Mouse (Mus musculus): ENCODE measurements at regions not wholly inside any gene's neighbourhood (a gene's known extent, or its start where the extent isn't known, plus 50 kb on each side); places are given as distances from the start of the nearest gene placed in this dataset.

DNA sequence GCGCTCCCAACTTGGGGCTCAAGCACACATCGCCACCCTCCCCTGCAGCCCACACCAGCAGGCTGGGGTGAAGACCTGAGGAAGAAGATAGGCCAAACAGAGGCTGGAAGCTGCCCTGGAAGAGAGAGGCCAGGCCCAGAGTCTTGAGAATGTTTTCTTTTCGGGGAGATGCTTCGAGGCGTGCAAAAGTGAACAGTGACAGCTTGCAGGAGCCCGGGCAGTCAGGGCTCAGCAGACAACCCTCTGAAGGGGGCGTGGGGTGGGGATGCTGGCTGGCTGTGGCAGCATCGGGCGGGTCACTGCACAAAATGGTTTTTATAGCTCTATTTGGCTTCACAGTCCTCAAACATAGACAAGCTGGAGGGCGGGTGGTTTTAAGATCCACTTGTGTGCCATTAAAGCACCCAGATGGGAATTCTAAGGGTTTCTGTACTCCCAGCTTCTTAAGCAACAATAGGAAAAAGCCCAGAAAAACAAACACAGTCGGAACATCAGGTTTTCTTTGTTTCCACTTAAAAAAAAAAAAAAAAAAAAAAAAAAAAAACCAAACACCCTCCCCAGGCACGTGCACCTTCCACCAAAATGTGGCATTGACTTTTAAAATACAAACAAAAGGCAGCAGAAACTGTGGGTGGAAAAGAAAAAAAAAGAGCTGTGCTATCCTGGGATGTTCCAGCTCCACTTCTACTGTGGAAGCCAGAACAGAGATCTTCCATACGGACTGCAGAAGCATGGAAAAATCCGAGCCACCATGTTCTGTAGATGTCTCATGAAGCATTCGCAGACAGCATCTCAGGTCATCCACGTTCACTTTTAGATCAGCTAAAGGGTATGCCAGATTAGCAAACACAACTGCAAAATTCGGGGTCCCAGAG is 123.5 kb downstream of the Ly86 start:
- H3K9me3 ChIP-seq (ENCODE audit: control insufficient read depth, low read length): 0 out of 2 replicates have a peak, but pooled peaks cover 2% of the 10 kb centered on the region
- no peaks in the 10 kb centered on the region for H3K27me3 ChIP-seq (ENCODE audit: control insufficient read depth, insufficient read depth, low read length)
- H3K4me1 ChIP-seq (ENCODE audit: control insufficient read depth, insufficient read depth, low read length): peaks cover 10% of the 10 kb centered on the region
- H3K4me3 ChIP-seq (ENCODE audit: low read length): no peak overlapping the region
- peak overlapping the region; percentile 80 for H3K27ac ChIP-seq (ENCODE audit: low read depth, low read length)
- 0 out of 2 replicates have a peak overlapping the region, but pooled peaks have one; percentile 7 for H3K9ac ChIP-seq (ENCODE audit: low read depth, low read length)
- 30% methylated on average over 17 of the region's 17 CpGs for WGBS
- no peaks in the 10 kb centered on the region for H3K36me3 ChIP-seq (ENCODE audit: control insufficient read depth, insufficient read depth, low read length)
- H3K4me2 ChIP-seq (replicated peaks; ENCODE audit: low read depth, low read length): no peak overlapping the region; the same call in 1 of the 2 replicates
- ATAC-seq (ENCODE audit: low FRiP score, low TSS enrichment): peak; percentile 90

DNA sequence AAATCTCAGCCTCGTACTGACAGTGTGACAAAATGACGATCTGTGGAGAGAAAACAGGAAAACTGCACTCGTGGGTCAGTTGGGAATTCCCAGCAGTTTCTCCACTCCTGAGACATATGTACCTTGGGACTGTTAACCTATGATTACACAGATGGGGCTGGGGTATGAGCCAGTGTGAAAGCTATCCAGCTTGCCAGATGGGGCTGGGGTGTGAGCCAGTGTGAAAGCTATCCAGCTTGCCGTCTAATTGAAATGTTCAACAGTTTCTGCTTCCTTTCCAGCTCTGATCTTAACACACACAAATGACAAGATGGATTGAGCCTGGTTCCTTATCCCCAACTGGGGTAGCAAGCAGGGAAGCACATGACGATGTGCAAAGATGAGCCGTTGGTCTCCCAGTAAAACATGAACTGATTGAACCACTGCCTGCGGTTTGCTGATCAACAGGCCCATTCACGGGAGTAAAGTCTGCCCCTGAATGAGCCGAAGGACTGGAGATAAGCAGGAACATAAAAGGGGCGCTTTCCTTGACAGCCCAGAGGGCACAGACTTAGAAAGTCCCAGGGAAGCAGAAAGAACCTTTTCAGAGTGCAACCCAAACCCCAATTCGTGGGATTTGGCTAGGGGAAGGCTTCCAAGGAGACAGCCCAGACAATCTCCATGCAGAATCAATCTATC is 125.4 kb downstream of the Ly86 start:
- H3K27me3 ChIP-seq (ENCODE audit: control insufficient read depth, insufficient read depth, low read length): no peaks in the 10 kb centered on the region
- 0 out of 2 replicates have a peak, but pooled peaks cover 2% of the 10 kb centered on the region for H3K9me3 ChIP-seq (ENCODE audit: control insufficient read depth, low read length)
- H3K4me2 ChIP-seq (replicated peaks; ENCODE audit: low read depth, low read length): no peak overlapping the region
- no peak overlapping the region for H3K27ac ChIP-seq (ENCODE audit: low read depth, low read length)
- H3K4me3 ChIP-seq (ENCODE audit: low read length): no peak overlapping the region
- no peak for ATAC-seq (ENCODE audit: low FRiP score, low TSS enrichment)
- no peak overlapping the region for H3K9ac ChIP-seq (ENCODE audit: low read depth, low read length)
- H3K36me3 ChIP-seq (ENCODE audit: control insufficient read depth, insufficient read depth, low read length): no peaks in the 10 kb centered on the region
- 51% methylated on average over 11 of the region's 11 CpGs for WGBS
- peaks cover 10% of the 10 kb centered on the region for H3K4me1 ChIP-seq (ENCODE audit: control insufficient read depth, insufficient read depth, low read length)

GRCm38 (mm10) chr13:37473359-37473758 is 128.4 kb downstream of the Ly86 start:
- no peak overlapping the region for H3K27ac ChIP-seq (ENCODE audit: low read depth, low read length)
- no peak overlapping the region for H3K9ac ChIP-seq (ENCODE audit: low read depth, low read length)
- no peak overlapping the region for H3K4me3 ChIP-seq (ENCODE audit: low read length)
- H3K4me1 ChIP-seq (ENCODE audit: control insufficient read depth, insufficient read depth, low read length): peaks cover 13% of the 10 kb centered on the region
- H3K9me3 ChIP-seq (ENCODE audit: control insufficient read depth, low read length): 0 out of 2 replicates have a peak, but pooled peaks cover 2% of the 10 kb centered on the region
- no peak for ATAC-seq (ENCODE audit: low FRiP score, low TSS enrichment)
- 34% methylated on average over 1 of the region's 1 CpGs for WGBS
- H3K4me2 ChIP-seq (replicated peaks; ENCODE audit: low read depth, low read length): no peak overlapping the region
- H3K27me3 ChIP-seq (ENCODE audit: control insufficient read depth, insufficient read depth, low read length): no peaks in the 10 kb centered on the region
- no peaks in the 10 kb centered on the region for H3K36me3 ChIP-seq (ENCODE audit: control insufficient read depth, insufficient read depth, low read length)

GRCm38 (mm10) chr13:37475804-37476203 is 130.8 kb downstream of the Ly86 start:
- H3K27me3 ChIP-seq (ENCODE audit: control insufficient read depth, insufficient read depth, low read length): no peaks in the 10 kb centered on the region
- ATAC-seq (ENCODE audit: low FRiP score, low TSS enrichment): no peak
- H3K9me3 ChIP-seq (ENCODE audit: control insufficient read depth, low read length): 0 out of 2 replicates have a peak, but pooled peaks cover 2% of the 10 kb centered on the region
- H3K4me3 ChIP-seq (ENCODE audit: low read length): no peak overlapping the region
- H3K4me2 ChIP-seq (replicated peaks; ENCODE audit: low read depth, low read length): no peak overlapping the region
- no peak overlapping the region for H3K27ac ChIP-seq (ENCODE audit: low read depth, low read length)
- H3K4me1 ChIP-seq (ENCODE audit: control insufficient read depth, insufficient read depth, low read length): peaks cover 11% of the 10 kb centered on the region
- H3K36me3 ChIP-seq (ENCODE audit: control insufficient read depth, insufficient read depth, low read length): no peaks in the 10 kb centered on the region
- WGBS: 76% methylated on average over 3 of the region's 3 CpGs
- no peak overlapping the region for H3K9ac ChIP-seq (ENCODE audit: low read depth, low read length)

- H3K27ac ChIP-seq (ENCODE audit: low read depth, low read length): 0 out of 2 replicates have a peak overlapping the region, but pooled peaks have one; percentile 20
- whole genome bisulfite sequencing: 66% methylated on average over 13 of the region's 13 CpGs
These were observed 131.4 kb downstream of the Ly86 start for GRCm38 (mm10) chr13:37476256-37477053.

DNA sequence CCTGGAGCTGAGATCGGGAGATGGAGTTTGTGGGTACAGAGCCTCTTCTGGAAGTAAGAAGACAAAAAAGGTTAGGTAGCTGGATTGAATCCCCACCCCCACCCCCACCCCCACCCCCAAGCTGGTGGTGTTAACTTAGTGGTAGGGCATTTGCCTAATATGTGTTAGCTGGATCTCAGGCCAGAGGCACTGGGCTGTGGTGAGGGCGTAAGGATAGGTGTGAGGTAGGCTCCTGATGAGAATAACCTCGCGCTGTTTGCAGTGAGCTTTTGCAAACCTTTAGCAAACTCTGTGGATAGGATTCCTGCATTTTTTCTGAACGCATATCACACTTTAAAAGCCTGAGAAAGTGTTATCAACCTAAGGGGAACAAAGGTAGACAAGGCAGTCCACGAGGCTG is 132.3 kb downstream of the Ly86 start:
- Histone ChIP-seq H3K36me3 (ENCODE audit: control insufficient read depth, insufficient read depth, low read length) (no peaks in the 10 kb centered on the region), H3K9me3 (ENCODE audit: control insufficient read depth, low read length) (no peaks in the 10 kb centered on the region), H3K27ac (ENCODE audit: low read depth, low read length) (peak overlapping the region; percentile 42; the same call in 1 of the 2 replicates), H3K27me3 (ENCODE audit: control insufficient read depth, insufficient read depth, low read length) (no peaks in the 10 kb centered on the region), H3K4me1 (ENCODE audit: control insufficient read depth, insufficient read depth, low read length) (peaks cover 11% of the 10 kb centered on the region), H3K4me3 (ENCODE audit: low read length) (peak overlapping the region; percentile 29), H3K4me2 (replicated peaks; ENCODE audit: low read depth, low read length) (peak overlapping the region; percentile 59), H3K9ac (ENCODE audit: low read depth, low read length) (peak overlapping the region; percentile 40)
- no peak for ATAC-seq (ENCODE audit: low FRiP score, low TSS enrichment)
- WGBS: 17% methylated on average over 6 of the region's 6 CpGs

More at GRCm38 (mm10) chr13:37476256-37477053, 131.4 kb downstream of the Ly86 start:
- Histone ChIP-seq H3K9me3 (ENCODE audit: control insufficient read depth, low read length) (0 out of 2 replicates have a peak, but pooled peaks cover 1% of the 10 kb centered on the region), H3K9ac (ENCODE audit: low read depth, low read length) (no peak overlapping the region), H3K4me1 (ENCODE audit: control insufficient read depth, insufficient read depth, low read length) (peaks cover 11% of the 10 kb centered on the region), H3K4me2 (replicated peaks; ENCODE audit: low read depth, low read length) (no peak overlapping the region), H3K27me3 (ENCODE audit: control insufficient read depth, insufficient read depth, low read length) (no peaks in the 10 kb centered on the region), H3K4me3 (ENCODE audit: low read length) (no peak overlapping the region), H3K36me3 (ENCODE audit: control insufficient read depth, insufficient read depth, low read length) (no peaks in the 10 kb centered on the region)
- ATAC-seq (ENCODE audit: low FRiP score, low TSS enrichment): no peak

- peaks cover 13% of the 10 kb centered on the region for H3K4me1 ChIP-seq (ENCODE audit: control insufficient read depth, insufficient read depth, low read length)
These were observed 132.9 kb downstream of the Ly86 start for GRCm38 (mm10) chr13:37477749-37478548.

DNA sequence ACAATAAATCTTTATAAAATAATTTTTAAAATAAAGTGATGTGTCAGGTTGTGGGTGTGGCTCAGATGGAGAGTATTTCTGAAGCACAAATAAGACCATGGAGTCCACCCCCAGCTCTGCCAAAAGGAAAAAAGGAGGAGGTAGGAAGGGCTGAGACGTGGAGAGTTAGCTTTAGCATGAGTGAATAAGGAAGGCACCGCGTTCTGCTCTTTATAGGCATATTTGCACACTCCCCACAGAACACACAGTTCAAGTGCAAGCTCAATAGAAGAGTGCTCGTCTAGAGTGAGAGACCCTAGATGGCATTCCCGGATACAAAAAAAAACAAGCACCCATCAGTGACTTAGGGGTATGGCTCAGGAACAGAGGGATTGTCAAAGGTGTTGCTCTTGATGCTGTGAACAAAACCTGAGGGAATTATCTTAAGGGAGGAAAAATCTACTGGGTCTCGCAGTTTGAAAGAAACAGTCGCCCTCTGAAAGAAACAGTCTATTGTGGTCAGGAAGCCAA is 134.2 kb downstream of the Ly86 start:
- no peaks in the 10 kb centered on the region for H3K36me3 ChIP-seq (ENCODE audit: control insufficient read depth, insufficient read depth, low read length)
- no peaks in the 10 kb centered on the region for H3K27me3 ChIP-seq (ENCODE audit: control insufficient read depth, insufficient read depth, low read length)
- no peak overlapping the region for H3K4me2 ChIP-seq (replicated peaks; ENCODE audit: low read depth, low read length)
- no peak overlapping the region for H3K4me3 ChIP-seq (ENCODE audit: low read length)
- H3K9ac ChIP-seq (ENCODE audit: low read depth, low read length): no peak overlapping the region
- no peak for ATAC-seq (ENCODE audit: low FRiP score, low TSS enrichment)
- no peak overlapping the region for H3K27ac ChIP-seq (ENCODE audit: low read depth, low read length)
- H3K9me3 ChIP-seq (ENCODE audit: control insufficient read depth, low read length): no peaks in the 10 kb centered on the region
- 86% methylated on average over 7 of the region's 7 CpGs for WGBS
- peaks cover 20% of the 10 kb centered on the region for H3K4me1 ChIP-seq (ENCODE audit: control insufficient read depth, insufficient read depth, low read length)

More at GRCm38 (mm10) chr13:37477749-37478548, 132.9 kb downstream of the Ly86 start:
- Histone ChIP-seq H3K4me3 (ENCODE audit: low read length) (peak overlapping the region; percentile 29), H3K27me3 (ENCODE audit: control insufficient read depth, insufficient read depth, low read length) (no peaks in the 10 kb centered on the region), H3K36me3 (ENCODE audit: control insufficient read depth, insufficient read depth, low read length) (no peaks in the 10 kb centered on the region), H3K27ac (ENCODE audit: low read depth, low read length) (peak overlapping the region; percentile 51; the same call in 1 of the 2 replicates), H3K9ac (ENCODE audit: low read depth, low read length) (peak overlapping the region; percentile 40; the same call in 1 of the 2 replicates), H3K4me2 (replicated peaks; ENCODE audit: low read depth, low read length) (peak overlapping the region; percentile 59), H3K9me3 (ENCODE audit: control insufficient read depth, low read length) (no peaks in the 10 kb centered on the region)
- ATAC-seq (ENCODE audit: low FRiP score, low TSS enrichment): peak; percentile 88
- WGBS: 3% methylated on average over 15 of the region's 15 CpGs

All from kidney, embryonic 14.5 days (tissue).